Mouse (Mus musculus) stomach, postnatal 0 days (tissue): ENCODE measurements around the gene Il1r1.

Experiments used
- CTCF ChIP-seq: IDR thresholded peaks from 2 replicates; pipeline ENCODE4 v1.5.1; 2016; ENCODE audit warnings: antibody characterized with exemption, low read depth, mild to moderate bottlenecking, moderate library complexity
- EP300 ChIP-seq: optimal IDR thresholded peaks from 2 replicates; pipeline ENCODE3; 2016; ENCODE audit warnings: antibody characterized with exemption

DNA sequence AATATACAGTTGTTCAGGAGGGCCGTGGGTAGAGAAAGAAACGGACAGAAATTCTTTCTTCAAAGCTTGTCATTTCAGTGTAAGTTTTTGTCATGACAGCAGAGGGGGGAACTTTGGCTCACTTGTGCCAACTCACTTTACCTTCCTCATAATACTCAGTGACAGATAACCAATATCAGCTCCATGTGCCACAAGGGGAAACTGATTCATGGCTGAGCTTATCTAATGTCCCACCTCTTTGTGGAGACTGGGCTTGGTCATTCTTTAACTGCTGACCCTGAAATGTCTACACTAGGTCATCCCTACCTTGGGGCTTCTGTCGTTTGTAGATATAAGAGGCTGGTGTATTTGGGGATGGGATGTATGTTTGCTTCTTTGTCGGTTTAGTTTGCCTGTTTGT lies 53.1 kb downstream of the Il1r1 start:
- TF ChIP-seq CTCF (no peak), EP300 (no peak)
